Mouse (Mus musculus) intestine, embryonic 14.5 days (tissue): Measurements from ENCODE around the gene Cklf. TPM values are rescaled to one million over a fixed set of nuclear protein-coding genes. Genes with fewer than 3 reads are reported as not detected.
A peak's percentile ranks its signal among the peaks of the same experiment; 100 is the strongest.

Experiments
- ATAC-seq: fragments of 200-750 bp; cut with Nextera tagmentation; replicated peaks from 2 replicates; pipeline ENCODE4 v1.8.0; 2017; ENCODE audit warnings: low read depth, moderate number of reproducible peaks, moderate TSS enrichment, moderate library complexity; ENCODE audit not compliant: low FRiP score, low TSS enrichment
- DNase-seq: peaks from one replicate; pipeline ENCODE4 v3.0.0-alpha.2; 2018; ENCODE audit warnings: low spot score
- H3K27ac ChIP-seq: fragments of 300-500 bp; sonication (generic); 2 replicates; pipeline ENCODE4 v1.5.1; 2014; ENCODE audit warnings: low read depth, mild to moderate bottlenecking, control low read depth
- H3K27me3 ChIP-seq: fragments of 300-500 bp; sonication (generic); replicated peaks from 2 replicates; pipeline ENCODE4 v1.6.1; 2014; ENCODE audit warnings: low read length, control low read depth; ENCODE audit not compliant: control insufficient read depth, insufficient read depth
- H3K36me3 ChIP-seq: fragments of 300-500 bp; sonication (generic); 2 replicates; pipeline ENCODE4 v1.6.1; 2014; ENCODE audit warnings: low read length, control low read depth; ENCODE audit not compliant: control insufficient read depth, insufficient read depth
- H3K4me1 ChIP-seq: fragments of 300-500 bp; sonication (generic); replicated peaks from 2 replicates; pipeline ENCODE4 v1.6.1; 2014; ENCODE audit warnings: low read length, control low read depth, mixed read lengths; ENCODE audit not compliant: control insufficient read depth, insufficient read depth
- H3K4me2 ChIP-seq: fragments of 300-500 bp; sonication (generic); 2 replicates; pipeline ENCODE4 v1.6.1; 2014; ENCODE audit warnings: low read length
- H3K4me3 ChIP-seq: fragments of 300-500 bp; sonication (generic); 2 replicates; pipeline ENCODE4 v1.5.1; 2014; ENCODE audit warnings: low read depth, low read length, control low read depth, mixed read lengths
- H3K9ac ChIP-seq: fragments of 300-500 bp; sonication (generic); 2 replicates; pipeline ENCODE4 v1.6.1; 2014; ENCODE audit warnings: mild to moderate bottlenecking, low read length
- H3K9me3 ChIP-seq: fragments of 300-500 bp; sonication (generic); 2 replicates; pipeline ENCODE4 v1.6.1; 2016; ENCODE audit warnings: low read length, control low read depth; ENCODE audit not compliant: control insufficient read depth
- WGBS: fragments of 180-500 bp; shearing (Covaris S2); extraction: QIAGEN DNeasy Blood & Tissue Kit; methylation state at CpG from one replicate; pipeline ENCODE4 v1.1.7; 2014; 5-methylcytosine and 5-hydroxymethylcytosine counted together
- polyA plus RNA-seq: library from polyadenylated mRNA; unstranded; fragments of >200 nt; fragmentation: Nextera tagmentation; extraction: Ambion mirVana; gene quantifications from 2 replicates; pipeline ENCODE4 v1.2.1, GENCODE M21; 2014

Gene Cklf
- polyA plus RNA-seq, 1 experiment from 2014 or later: 48.6 TPM

GRCm38 (mm10) chr8:104230377-104230776, 20.3 kb upstream of the Cklf start:
- ATAC-seq (no peak), DNase-seq (no peak)
- 94% methylated on average over 9 of the region's 9 CpGs for WGBS
- Histone ChIP-seq H3K4me3 (no peak overlapping the region), H3K27me3 (no peaks in the 10 kb centered on the region), H3K4me2 (no peak overlapping the region), H3K4me1 (no peaks in the 10 kb centered on the region), H3K9me3 (no peaks in the 10 kb centered on the region), H3K27ac (no peak overlapping the region), H3K36me3 (peaks cover 66% of the 10 kb centered on the region), H3K9ac (no peak overlapping the region)

GRCm38 (mm10) chr8:104232039-104232438, 18.6 kb upstream of the Cklf start:
- DNase-seq (no peak), ATAC-seq (no peak)
- H3K27ac ChIP-seq: no peak overlapping the region
- 97% methylated on average over 4 of the region's 4 CpGs for WGBS
- no peaks in the 10 kb centered on the region for H3K4me1 ChIP-seq
- H3K4me2 ChIP-seq: no peak overlapping the region
- H3K4me3 ChIP-seq: no peak overlapping the region
- no peak overlapping the region for H3K9ac ChIP-seq
- no peaks in the 10 kb centered on the region for H3K9me3 ChIP-seq
- peaks cover 64% of the 10 kb centered on the region for H3K36me3 ChIP-seq
- no peaks in the 10 kb centered on the region for H3K27me3 ChIP-seq

GRCm38 (mm10) chr8:104232919-104233318, 17.7 kb upstream of the Cklf start:
- H3K4me2 ChIP-seq: no peak overlapping the region
- no peaks in the 10 kb centered on the region for H3K27me3 ChIP-seq
- no peaks in the 10 kb centered on the region for H3K4me1 ChIP-seq
- ATAC-seq: no peak
- no peak overlapping the region for H3K27ac ChIP-seq
- H3K4me3 ChIP-seq: no peak overlapping the region
- DNase-seq: no peak
- peaks cover 64% of the 10 kb centered on the region for H3K36me3 ChIP-seq
- 95% methylated on average over 5 of the region's 5 CpGs for WGBS
- no peaks in the 10 kb centered on the region for H3K9me3 ChIP-seq
- H3K9ac ChIP-seq: no peak overlapping the region

- H3K27me3 ChIP-seq: no peaks in the 10 kb centered on the region
- no peak overlapping the region for H3K4me2 ChIP-seq
- ATAC-seq (no peak), DNase-seq (no peak)
- 42% methylated on average over 6 of the region's 6 CpGs for WGBS
- peaks cover 64% of the 10 kb centered on the region for H3K36me3 ChIP-seq
- H3K27ac ChIP-seq: no peak overlapping the region
- no peaks in the 10 kb centered on the region for H3K4me1 ChIP-seq
- H3K4me3 ChIP-seq: no peak overlapping the region
- no peak overlapping the region for H3K9ac ChIP-seq
- no peaks in the 10 kb centered on the region for H3K9me3 ChIP-seq
Measured at GRCm38 (mm10) chr8:104234573-104234972, 16.1 kb upstream of the Cklf start.

GRCm38 (mm10) chr8:104239418-104239861, 11.2 kb upstream of the Cklf start:
- no peaks in the 10 kb centered on the region for H3K9me3 ChIP-seq
- H3K27me3 ChIP-seq: no peaks in the 10 kb centered on the region
- H3K4me2 ChIP-seq: no peak overlapping the region
- H3K4me3 ChIP-seq: no peak overlapping the region
- H3K36me3 ChIP-seq: peaks cover 67% of the 10 kb centered on the region
- ATAC-seq: no peak
- no peaks in the 10 kb centered on the region for H3K4me1 ChIP-seq
- H3K27ac ChIP-seq: no peak overlapping the region
- no peak for DNase-seq
- WGBS: 87% methylated on average over 10 of the region's 10 CpGs
- H3K9ac ChIP-seq: no peak overlapping the region

- H3K27ac ChIP-seq: no peak overlapping the region
- ATAC-seq (no peak), DNase-seq (no peak)
- H3K36me3 ChIP-seq: peaks cover 64% of the 10 kb centered on the region
- H3K4me2 ChIP-seq: no peak overlapping the region
- WGBS: 77% methylated on average over 12 of the region's 12 CpGs
- H3K4me3 ChIP-seq: no peak overlapping the region
- H3K9ac ChIP-seq: no peak overlapping the region
- H3K27me3 ChIP-seq: no peaks in the 10 kb centered on the region
- no peaks in the 10 kb centered on the region for H3K9me3 ChIP-seq
- H3K4me1 ChIP-seq: peaks cover 2% of the 10 kb centered on the region; the same call in 1 of the 2 replicates
Measured at GRCm38 (mm10) chr8:104242038-104242644, 8.5 kb upstream of the Cklf start.

GRCm38 (mm10) chr8:104246621-104247020, 4.0 kb upstream of the Cklf start:
- Histone ChIP-seq H3K4me2 (no peak overlapping the region), H3K4me1 (peaks cover 14% of the 10 kb centered on the region), H3K9me3 (no peaks in the 10 kb centered on the region), H3K36me3 (peaks cover 25% of the 10 kb centered on the region; the same call in 1 of the 2 replicates), H3K27ac (no peak overlapping the region), H3K9ac (no peak overlapping the region), H3K4me3 (no peak overlapping the region), H3K27me3 (no peaks in the 10 kb centered on the region)
- 88% methylated on average over 4 of the region's 4 CpGs for WGBS
- DNase-seq (no peak), ATAC-seq (no peak)

GRCm38 (mm10) chr8:104247054-104247907, 3.4 kb upstream of the Cklf start:
- peak overlapping the region; percentile 82 for H3K4me2 ChIP-seq
- H3K9ac ChIP-seq: peak overlapping the region; percentile 73; the same call in 1 of the 2 replicates
- DNase-seq (no peak), ATAC-seq (no peak)
- no peak overlapping the region for H3K27ac ChIP-seq
- peak overlapping the region; percentile 85 for H3K4me3 ChIP-seq
- 67% methylated on average over 22 of the region's 22 CpGs for WGBS
- peaks cover 18% of the 10 kb centered on the region; the same call in 1 of the 2 replicates for H3K36me3 ChIP-seq
- H3K4me1 ChIP-seq: peaks cover 21% of the 10 kb centered on the region
- H3K27me3 ChIP-seq: no peaks in the 10 kb centered on the region
- H3K9me3 ChIP-seq: no peaks in the 10 kb centered on the region
